Mouse (Mus musculus) 3T3-L1 (cell line): Measurements from ENCODE around the gene Taok1.
"Not testable (repeated sequence)": the region's sequence is repeated elsewhere in the genome, so short reads cannot be mapped to it uniquely, and the experiment has no call there.

ENCODE experiments used
- DNase-seq: peaks from one replicate; pipeline ENCODE4 v3.0.0-alpha.2; 2015; ENCODE audit warnings: low read depth, low spot score

The Taok1 gene

GRCm38 (mm10) chr11:77607538-77608455, at the start of gene Taok1:
TSS of gene Taok1 (minus strand) at chr11:77607815.
- DNase-seq: peak; percentile 97

- not testable (repeated sequence) for DNase-seq
Observed at GRCm38 (mm10) chr11:77653406-77654190, 46.0 kb upstream of the Taok1 start.

- no peak for DNase-seq
Observed at GRCm38 (mm10) chr11:77652484-77652883, 44.9 kb upstream of the Taok1 start.

- peak; percentile 35 for DNase-seq
Observed at GRCm38 (mm10) chr11:77648878-77649277, 41.3 kb upstream of the Taok1 start.

GRCm38 (mm10) chr11:77645481-77645880, 37.9 kb upstream of the Taok1 start:
- DNase-seq: no peak

GRCm38 (mm10) chr11:77641390-77641789, 33.8 kb upstream of the Taok1 start:
- DNase-seq: no peak

GRCm38 (mm10) chr11:77630257-77630670, 22.6 kb upstream of the Taok1 start:
- DNase-seq: peak; percentile 88

- peak; percentile 79 for DNase-seq
Observed at GRCm38 (mm10) chr11:77629476-77629875, 21.9 kb upstream of the Taok1 start.

- peak; percentile 33 for DNase-seq
Observed at GRCm38 (mm10) chr11:77626596-77627535, 19.3 kb upstream of the Taok1 start.

- DNase-seq: no peak
Observed at GRCm38 (mm10) chr11:77625061-77625855, 17.6 kb upstream of the Taok1 start.

- DNase-seq: peak; percentile 73
Observed at GRCm38 (mm10) chr11:77624441-77625060, 16.9 kb upstream of the Taok1 start.

- DNase-seq: no peak
Observed at GRCm38 (mm10) chr11:77624002-77624401, 16.4 kb upstream of the Taok1 start.

- DNase-seq: no peak
Observed at GRCm38 (mm10) chr11:77621902-77622535, 14.4 kb upstream of the Taok1 start.

GRCm38 (mm10) chr11:77615084-77615624, 7.5 kb upstream of the Taok1 start:
- DNase-seq: no peak

- DNase-seq: peak; percentile 61
Observed at GRCm38 (mm10) chr11:77606835-77607537, 629 bp downstream of the Taok1 start.

GRCm38 (mm10) chr11:77606469-77606834, 1.2 kb downstream of the Taok1 start:
- peak; percentile 44 for DNase-seq

GRCm38 (mm10) chr11:77597266-77597665, 10.3 kb downstream of the Taok1 start:
- no peak for DNase-seq

- no peak for DNase-seq
Observed at GRCm38 (mm10) chr11:77591388-77591787, 16.2 kb downstream of the Taok1 start.

- no peak for DNase-seq
Observed at GRCm38 (mm10) chr11:77590801-77591200, 16.8 kb downstream of the Taok1 start.
